Mouse (Mus musculus): ENCODE data around the gene Ece1.
A peak's percentile ranks its signal among the peaks of the same experiment; 100 is the strongest.

Gene Ece1

GRCm38 (mm10) chr4:137917591-137917990 is 55.6 kb downstream of the Ece1 start:
- no peak for DNase-seq (ENCODE audit: low spot score)

- DNase-seq (ENCODE audit: low spot score) = no peak
Measured at GRCm38 (mm10) chr4:137918559-137918958, 56.5 kb downstream of the Ece1 start.

GRCm38 (mm10) chr4:137919116-137919515 is 57.1 kb downstream of the Ece1 start:
- no peak for DNase-seq (ENCODE audit: low spot score)

- no peak for DNase-seq (ENCODE audit: low spot score)
Measured at GRCm38 (mm10) chr4:137920005-137920404, 58.0 kb downstream of the Ece1 start.

GRCm38 (mm10) chr4:137920500-137920961 is 58.5 kb downstream of the Ece1 start:
- DNase-seq (ENCODE audit: low spot score) = no peak

- no peak for DNase-seq (ENCODE audit: low spot score)
Measured at GRCm38 (mm10) chr4:137921510-137921909, 59.5 kb downstream of the Ece1 start.

GRCm38 (mm10) chr4:137923052-137923451 is 61.0 kb downstream of the Ece1 start:
- DNase-seq (ENCODE audit: low spot score) = no peak

- no peak for DNase-seq (ENCODE audit: low spot score)
Measured at GRCm38 (mm10) chr4:137925176-137925575, 63.1 kb downstream of the Ece1 start.

- no peak for DNase-seq (ENCODE audit: low spot score)
Measured at GRCm38 (mm10) chr4:137926161-137926560, 64.1 kb downstream of the Ece1 start.

GRCm38 (mm10) chr4:137927136-137927535 is 65.1 kb downstream of the Ece1 start:
- DNase-seq (ENCODE audit: low spot score) = no peak

- peak; percentile 53 for DNase-seq (ENCODE audit: low spot score)
Measured at GRCm38 (mm10) chr4:137927741-137928535, 65.9 kb downstream of the Ece1 start.

- DNase-seq (ENCODE audit: low spot score) = no peak
Measured at GRCm38 (mm10) chr4:137928813-137929212, 66.8 kb downstream of the Ece1 start.

- DNase-seq (ENCODE audit: low spot score) = no peak
Measured at GRCm38 (mm10) chr4:137929341-137930016, 67.4 kb downstream of the Ece1 start.

- DNase-seq (ENCODE audit: low spot score) = no peak
Measured at GRCm38 (mm10) chr4:137930500-137931008, 68.5 kb downstream of the Ece1 start.

GRCm38 (mm10) chr4:137931009-137931757 is 69.1 kb downstream of the Ece1 start:
- peak; percentile 75 for DNase-seq (ENCODE audit: low spot score)

- DNase-seq (ENCODE audit: low spot score) = no peak
Measured at GRCm38 (mm10) chr4:137932554-137933178, 70.6 kb downstream of the Ece1 start.

GRCm38 (mm10) chr4:137933328-137933727 is 71.3 kb downstream of the Ece1 start:
- no peak for DNase-seq (ENCODE audit: low spot score)

GRCm38 (mm10) chr4:137936134-137936533 is 74.1 kb downstream of the Ece1 start:
- no peak for DNase-seq (ENCODE audit: low spot score)

- no peak for DNase-seq (ENCODE audit: low spot score)
Measured at GRCm38 (mm10) chr4:137940061-137940460, 78.0 kb downstream of the Ece1 start.

- no peak for DNase-seq (ENCODE audit: low spot score)
Measured at GRCm38 (mm10) chr4:137941131-137941844, 79.3 kb downstream of the Ece1 start.

All from c-Kit-positive CD71-positive TER-119-positive erythroid progenitor cells, embryonic 14.5 days (primary cell).